Mouse (Mus musculus) frontal cortex, postnatal 10 days (tissue): ENCODE measurements around the gene Nek2.
A peak's percentile ranks its signal among the peaks of the same experiment; 100 is the strongest.

Experiments
- DNase-seq, 2 experiments: peaks; one replicate each; pipeline ENCODE4 v3.0.0; 2022; ENCODE audit warnings: low spot score in 2 of 2, mixed read lengths in 1 of 2

The Nek2 gene

DNA sequence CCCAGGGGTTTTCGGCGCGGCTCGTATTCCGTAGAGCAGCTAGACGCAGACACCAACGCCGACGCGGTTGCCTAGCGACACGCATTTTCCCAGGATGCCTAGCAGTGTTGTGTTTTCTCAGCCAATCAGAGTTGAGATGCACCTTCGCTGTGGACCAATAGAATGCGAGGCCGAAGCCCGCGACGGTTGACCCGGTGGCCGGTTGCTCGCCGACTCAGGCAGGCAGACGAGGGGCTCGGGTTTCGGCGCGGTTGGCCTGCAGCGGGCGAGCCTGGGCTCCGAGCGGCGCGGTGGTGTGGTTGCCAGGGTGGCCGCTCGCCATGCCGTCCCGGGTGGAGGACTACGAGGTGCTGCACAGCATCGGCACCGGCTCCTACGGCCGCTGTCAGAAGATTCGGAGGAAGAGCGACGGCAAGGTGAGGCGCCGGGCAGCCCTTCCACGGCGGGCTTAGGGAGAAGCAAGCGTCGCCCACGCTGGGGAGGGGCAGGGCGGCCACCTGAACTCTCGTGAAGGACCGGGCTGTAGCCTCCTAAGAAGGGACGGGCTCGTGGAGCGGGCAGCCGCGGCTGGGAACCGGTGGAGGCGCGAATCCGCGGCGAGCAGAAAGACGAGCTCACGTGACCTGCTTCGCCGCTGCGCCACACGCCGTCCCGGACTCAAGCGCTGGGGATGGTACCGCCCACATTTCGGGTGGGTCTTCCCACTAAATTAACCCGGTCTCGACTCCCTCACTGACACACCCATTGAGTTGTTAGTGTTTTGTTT, at the start of gene Nek2:
TSS of gene Nek2 (plus strand) at position 119 of the 766 bp plus-strand sequence.
- peak; percentile 94 to 98 for DNase-seq

DNA sequence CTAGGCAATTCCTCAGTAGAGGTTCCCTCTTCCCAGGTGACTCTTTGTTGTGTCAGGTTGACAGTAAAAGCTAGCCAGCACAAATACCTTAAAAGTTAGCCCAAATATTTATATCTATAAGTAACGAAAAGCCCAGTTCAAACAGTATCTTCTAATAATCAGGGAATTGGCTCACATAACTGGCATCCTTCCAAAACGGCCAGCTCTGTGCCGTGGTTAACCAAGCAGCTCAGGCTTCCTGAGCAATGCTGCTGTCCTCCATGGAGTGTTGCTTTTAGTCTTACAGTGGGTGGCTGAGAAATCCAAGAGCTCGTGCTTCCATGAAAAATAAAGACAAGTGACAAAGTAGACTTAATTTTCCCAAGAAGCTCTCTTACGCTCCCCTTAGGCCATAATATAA, 47.1 kb upstream of the Nek2 start:
- DNase-seq, result no peak

DNA sequence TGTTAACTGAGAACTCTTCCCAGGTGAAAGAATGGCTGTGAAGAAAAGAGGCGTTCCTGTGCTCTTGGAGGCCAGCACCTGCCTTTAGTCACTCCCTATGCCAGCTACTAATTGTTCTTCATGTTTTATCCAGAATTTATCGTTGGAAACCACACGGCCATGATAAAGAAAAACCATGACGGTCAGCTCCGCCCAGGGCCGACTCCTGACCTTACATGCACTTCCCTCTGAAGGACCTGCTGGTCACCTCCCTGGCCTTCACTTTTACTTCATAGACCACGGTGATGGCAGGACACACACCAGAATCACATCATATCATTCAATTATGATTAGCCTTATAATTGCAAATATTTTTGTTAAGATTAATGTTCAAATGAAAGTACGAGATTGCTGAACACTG, 46.1 kb upstream of the Nek2 start:
- DNase-seq, result no peak

DNA sequence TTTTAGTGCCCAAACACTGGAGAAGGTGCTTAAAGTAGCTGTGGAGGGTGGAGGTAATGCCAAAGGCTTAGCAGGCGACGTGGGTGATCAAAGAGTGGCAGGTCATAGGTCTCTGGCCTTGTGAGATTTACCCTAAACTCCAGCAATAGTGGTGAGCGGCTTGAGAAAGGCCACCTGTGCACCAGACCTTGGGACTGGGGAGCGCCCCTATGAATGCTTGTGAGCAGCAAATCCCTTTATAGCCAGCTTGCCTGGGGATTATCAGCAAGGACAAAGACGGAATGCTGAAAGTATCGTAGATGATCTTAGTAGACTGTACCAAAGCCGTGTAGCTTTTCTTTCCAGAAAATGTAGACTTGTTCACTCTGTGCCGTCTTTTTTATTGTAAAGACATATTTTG, 43.7 kb upstream of the Nek2 start:
- no peak for DNase-seq

DNA sequence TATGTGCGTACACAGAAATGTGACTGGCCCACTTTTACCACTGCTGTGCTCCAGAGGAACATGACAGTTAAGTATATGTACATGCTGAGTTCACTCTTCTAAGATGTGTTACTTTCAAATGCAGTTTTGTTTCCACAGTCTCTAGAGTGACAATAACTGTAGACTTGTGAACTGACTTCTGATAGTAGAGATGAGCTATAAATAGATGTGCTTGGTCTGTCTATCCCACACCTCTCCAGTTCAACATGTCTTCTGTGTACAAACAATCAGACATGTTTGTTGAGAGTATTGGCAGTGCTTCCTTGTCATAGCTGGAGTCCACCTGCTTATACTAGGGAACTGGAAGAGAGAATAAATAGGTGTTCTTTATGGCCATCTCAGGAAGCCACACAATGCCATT, 40.8 kb upstream of the Nek2 start:
- DNase-seq, result no peak

DNA sequence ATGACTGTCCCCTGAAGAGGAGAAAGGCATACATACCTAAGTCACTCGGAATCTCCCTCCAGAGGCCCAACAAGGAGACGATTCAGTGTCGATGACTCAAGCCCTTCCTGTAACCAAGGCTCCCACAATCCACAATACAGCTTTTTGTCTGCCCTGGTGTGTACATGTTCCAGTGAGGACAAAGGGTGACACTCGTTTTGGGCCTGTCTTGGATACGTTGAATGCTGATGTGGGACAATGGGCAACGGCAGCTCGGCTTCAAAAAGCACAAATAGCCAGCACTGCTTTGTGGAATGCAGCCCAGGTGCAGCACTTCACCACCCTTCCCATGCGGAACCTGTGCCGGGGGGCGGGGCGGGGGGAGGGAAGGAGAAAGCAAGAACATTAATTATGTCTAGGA, 36.1 kb upstream of the Nek2 start:
- DNase-seq, result no peak

DNA sequence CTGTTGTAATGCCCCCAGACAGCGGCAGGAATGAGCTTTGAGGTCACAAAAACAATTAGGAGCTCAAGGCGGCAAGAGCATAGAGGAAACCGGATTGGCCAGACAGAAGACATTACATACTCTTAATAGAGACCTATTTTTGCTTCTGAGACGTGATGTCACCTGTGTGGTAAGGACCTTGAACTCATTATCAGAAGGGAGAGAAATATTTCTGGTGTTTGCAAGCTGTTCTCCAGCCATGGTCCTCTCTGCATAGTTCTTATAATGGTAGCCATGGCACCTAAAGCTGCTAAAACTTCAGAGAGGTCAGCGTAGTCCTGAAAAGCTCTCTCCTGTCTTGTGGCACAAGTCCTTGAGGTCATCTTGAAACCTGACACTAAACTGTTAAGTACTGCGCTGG, 35.0 kb upstream of the Nek2 start:
- DNase-seq, result no peak

DNA sequence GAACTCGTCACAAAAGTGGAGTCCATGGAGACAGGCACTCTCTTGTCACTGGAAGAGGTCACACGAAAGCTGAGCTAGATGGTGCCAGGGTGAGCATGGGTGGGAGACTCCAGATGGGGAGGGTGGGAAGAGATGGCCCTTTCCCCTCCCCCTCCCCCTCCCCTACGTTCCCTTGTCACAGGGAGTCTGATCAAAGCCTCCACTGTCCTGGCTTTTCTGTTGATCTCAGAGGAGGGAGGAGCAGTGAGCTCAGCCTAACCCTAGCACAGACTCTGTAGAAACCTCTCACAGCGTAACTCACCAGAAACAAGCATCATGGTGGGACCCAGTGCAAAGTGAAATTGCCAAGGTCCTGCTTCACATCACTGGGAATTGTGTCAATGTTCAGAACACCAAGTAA, 33.9 kb upstream of the Nek2 start:
- DNase-seq, result no peak

DNA sequence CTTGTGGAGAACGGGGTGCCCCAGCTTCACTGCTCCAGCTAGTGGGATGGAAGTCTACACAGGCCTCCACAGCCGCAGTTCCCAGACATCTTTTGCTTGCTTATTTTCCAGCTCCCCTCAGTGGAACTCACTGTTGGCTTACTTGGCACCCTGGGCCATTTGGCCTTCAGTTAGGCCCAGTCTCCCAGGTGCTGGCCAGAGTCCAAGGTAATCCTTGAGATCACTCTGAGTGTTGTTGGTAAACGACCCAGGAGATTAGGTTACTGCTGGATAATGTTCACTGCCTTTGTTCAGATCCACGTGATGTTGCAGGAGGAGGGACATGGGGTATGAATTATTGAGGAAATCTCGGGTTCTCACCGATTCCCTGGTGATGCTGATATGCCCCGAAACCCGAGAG, 28.3 kb upstream of the Nek2 start:
- no peak for DNase-seq

DNA sequence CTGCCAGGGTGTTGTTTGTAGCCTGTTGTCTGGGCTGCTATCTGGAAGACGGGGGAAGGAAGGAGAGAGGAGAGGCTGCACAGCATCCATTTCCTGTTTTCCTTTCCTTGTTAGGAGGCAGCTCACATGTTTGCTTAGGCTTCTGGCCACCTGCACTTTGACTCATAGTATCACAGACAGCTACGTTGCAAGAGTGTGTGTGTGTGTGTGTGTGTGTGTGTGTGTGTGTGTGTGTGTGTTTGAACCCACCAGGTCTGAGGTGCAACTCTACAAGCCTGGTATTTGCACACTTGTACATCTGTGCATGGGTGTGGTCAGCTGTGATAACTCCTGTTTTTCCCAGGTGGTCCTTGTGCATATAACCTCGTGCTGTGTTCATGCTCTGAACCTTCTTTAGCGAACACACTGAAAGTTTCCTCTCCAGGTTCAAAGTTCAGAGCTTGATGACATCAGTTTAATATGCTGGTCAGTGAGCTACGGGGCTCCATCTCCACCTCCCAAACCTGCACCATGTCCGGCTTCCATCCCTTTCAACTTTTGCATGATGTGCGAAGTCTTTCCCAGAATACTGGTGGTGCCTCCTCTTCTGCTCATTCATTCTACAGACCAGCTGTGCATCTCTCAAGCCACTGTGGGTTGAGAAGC, 27.2 kb upstream of the Nek2 start:
- DNase-seq, result no peak

DNA sequence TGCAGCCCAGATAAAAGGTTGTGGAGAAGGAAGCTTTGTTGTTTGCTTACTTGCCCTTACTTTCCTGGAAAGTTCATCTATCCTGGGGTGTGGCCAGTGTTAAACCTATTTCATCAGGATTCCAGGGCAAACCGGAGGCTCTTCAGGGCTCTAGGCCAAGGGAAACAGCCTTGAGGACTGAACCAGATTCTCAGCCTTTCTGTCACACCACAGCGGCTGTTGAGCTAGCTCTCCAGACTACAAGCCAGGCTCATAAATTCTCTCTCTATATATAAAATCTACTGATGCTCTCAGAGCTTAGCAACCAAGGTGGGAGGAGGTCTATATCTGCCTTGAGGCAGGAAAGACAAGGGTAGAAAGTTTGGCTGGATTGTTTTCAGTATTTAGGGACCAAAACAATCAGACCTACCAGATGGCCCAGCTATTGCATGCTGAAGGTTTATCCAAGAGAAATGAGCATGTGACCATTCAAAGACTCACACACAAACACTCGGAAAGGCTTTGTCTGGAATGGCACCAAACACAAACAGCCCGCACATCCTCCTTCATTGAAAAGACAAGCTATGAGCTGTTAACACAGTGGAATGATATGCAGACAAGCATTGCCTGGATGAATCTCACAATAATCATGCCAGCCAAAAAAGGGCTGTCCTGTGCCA, 24.9 kb upstream of the Nek2 start:
- DNase-seq, result no peak

DNA sequence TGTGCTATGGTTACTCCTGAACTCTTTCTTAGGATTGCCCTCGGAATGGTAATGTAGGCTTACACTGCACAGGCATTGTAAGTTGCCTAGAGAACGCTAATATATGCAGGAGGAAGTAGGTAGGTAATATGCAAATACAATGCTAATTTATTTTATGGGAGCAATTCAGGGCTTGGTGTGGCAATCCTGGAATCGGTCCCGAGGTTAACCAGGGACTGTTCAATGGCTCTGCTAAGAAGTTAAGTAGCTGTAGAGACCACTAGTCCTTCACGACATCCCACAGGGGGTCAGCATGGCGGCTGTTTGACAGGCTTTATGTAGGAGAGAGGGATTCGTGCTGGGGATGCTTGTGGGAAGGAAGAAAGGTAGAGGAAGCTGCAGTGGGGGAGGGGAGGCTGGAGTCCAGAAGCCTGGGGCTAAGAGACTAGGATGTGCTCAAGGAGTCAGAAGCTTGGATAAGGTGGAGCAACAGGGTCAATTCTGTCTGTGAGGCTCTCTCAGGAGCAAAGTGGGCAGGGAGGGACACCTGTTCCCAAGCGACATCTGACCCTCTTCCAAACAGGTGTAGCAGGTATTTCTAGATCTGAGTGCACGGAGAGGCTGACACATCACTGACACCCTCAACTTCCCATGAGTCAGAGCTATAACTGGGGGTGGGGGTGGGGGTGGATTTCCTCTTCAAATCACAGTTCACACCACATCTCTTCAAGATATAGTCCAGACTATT, 19.0 kb upstream of the Nek2 start:
- no peak for DNase-seq

DNA sequence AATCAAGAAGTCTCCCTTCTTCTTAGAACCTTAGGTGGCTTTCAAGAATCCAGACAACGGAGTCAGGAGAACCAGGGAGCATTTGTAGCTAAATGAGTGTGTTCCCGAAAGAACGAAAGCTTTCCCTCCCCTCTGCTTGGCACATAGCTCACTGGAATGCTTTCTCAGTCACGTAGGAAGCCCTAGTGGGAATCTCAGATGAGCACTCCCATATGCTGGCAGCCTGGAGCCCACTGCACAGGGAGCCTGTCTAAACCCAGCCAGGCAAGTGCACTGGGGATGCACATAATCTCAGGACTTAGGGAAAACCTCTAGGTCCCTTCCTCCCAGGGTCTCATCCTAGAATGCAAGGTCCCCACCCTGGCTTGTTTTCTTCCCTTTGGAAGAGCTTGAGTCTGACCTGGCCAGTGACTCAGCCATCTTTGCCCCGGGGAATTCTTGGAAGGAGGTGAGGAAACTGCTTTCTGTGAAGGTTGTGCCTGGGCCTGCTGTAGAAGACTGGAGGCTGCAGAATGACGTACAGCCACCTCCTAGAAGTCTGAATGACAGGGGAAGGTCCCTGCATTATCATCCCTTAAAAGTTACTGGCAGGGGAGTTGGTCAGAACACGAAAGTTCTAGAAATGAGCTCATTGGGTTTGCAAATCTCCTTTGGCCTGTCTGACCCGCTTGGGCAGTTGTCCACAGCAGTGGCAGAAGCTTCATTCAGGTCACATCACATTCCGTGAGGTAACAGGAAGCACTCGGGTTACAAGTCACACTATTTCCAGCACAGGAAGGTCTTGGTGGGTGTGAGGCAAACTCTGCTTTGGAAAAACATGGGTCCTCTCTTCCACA, 18.2 kb upstream of the Nek2 start:
- peak in 1 of 2 experiments; percentile 35 for DNase-seq

DNA sequence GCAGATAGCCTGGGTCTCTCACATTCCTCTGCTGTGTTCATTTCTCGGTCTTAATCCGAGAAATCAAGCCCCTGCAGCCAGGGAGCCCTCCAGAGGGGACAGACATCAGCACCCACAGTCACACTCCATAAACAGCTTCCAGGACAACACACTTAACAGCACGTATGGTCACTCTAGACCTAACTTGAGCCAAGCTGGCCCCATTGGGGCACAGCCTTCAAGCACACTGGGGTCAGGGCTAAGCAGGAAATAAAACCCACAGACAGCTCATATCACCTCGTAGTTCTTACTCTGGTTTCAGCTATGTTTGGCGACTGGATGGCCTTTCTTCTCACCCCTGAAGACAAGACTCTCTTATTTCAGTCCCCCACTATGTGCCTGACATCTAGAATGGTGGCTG, 16.5 kb upstream of the Nek2 start:
- no peak for DNase-seq

DNA sequence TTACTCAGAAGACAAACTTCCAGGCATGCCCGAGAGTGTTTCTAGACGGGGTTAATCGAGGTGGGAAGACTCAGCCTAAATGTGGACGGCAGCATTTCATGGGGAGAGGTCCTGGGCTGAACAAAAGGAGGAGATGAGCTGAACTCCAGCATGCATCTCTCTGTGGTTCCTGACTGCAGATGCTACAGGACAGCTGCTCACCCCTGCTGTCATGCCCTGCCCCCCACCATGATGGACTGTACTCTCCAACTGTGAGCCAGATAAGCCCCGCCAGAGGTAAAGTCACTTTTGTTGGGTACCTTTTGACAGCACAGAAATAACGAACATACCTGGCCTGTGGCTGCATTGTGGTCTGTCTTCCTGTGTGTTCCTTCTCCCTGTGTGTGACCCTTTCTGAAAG, 15.5 kb upstream of the Nek2 start:
- no peak for DNase-seq

DNA sequence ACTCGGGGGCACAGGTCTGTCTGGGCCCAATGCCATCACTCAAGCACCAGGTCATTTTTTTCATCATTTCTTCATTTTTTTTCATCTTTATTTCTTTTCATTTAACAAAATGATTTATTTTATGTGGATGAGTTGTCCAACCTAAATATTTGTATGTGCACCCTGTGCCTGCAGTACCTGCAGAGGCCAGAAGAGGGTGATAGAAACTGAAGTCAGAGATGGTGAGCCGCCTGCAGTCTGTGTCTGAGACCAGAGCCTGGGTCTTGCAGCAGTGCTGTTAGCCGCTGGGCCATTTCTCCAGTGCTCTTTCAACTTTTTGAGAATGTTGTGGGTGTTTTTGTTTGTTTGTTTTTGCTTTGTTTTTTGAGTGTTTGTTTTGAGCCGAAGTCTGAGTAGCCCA, 14.5 kb upstream of the Nek2 start:
- no peak for DNase-seq

DNA sequence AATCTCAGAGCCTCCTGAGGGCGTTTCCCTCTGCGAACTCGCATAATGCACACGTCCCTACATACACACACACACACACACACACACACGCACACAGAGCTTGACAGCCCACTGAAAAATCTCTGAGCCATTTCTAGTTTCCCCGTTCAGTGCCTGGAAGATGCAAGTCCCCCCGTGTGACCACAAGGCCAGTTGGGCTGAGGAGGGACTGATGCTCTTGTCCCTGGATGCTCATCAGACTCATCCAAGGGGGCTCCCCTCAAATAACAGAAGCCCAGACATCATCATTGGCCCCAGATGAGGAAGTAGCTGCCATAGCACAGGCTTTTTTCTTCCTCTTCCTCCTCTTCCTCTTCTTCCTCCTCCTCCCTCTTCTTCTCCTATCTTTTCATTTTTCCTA, 13.3 kb upstream of the Nek2 start:
- DNase-seq, result no peak

DNA sequence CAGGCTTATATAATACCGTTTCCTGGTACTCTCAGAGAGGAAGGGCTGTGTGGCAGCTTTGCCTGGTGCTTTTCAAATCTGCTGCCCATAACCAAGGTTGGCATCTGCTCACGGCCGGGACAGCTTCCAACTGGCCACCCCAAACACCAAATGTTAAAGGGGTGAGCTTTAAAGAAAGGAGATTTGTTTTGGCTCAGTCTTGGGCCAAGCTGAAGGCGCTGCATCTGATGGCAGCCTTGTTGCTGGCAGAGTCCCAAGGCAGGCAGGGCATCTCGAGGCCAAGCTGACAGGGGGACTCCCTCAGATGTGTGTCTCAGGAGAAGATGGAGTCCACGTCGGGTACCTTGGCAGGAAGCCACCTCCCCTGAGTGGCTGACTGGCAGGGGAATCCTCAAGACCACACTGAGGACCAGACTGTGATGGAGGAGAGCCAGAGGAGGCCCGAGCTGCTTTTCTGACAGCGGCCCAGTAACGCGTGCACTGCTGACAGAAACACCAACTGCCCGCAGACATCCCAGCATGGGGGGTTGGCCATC, 12.5 kb upstream of the Nek2 start:
- DNase-seq, result peak; percentile 68 to 69

DNA sequence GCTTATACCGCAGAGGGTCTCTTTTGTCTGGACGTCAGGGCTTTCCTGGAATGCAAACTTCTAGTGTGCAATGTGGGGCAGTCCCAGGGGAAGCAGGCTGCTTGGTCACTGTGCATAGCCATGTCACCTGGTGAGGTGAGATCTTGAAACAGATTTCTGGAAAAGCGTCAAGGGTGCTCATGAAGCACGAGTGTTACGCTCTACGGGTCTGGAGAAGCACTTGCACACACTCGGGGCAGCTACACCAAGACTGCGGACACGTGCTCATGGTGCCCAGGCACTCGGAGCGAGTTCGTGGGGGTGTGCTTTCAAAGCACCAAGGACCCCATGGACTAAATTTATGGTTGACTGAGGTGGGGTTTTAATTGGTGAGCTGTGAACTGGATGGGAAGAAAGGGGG, 9.5 kb upstream of the Nek2 start:
- DNase-seq, result no peak

DNA sequence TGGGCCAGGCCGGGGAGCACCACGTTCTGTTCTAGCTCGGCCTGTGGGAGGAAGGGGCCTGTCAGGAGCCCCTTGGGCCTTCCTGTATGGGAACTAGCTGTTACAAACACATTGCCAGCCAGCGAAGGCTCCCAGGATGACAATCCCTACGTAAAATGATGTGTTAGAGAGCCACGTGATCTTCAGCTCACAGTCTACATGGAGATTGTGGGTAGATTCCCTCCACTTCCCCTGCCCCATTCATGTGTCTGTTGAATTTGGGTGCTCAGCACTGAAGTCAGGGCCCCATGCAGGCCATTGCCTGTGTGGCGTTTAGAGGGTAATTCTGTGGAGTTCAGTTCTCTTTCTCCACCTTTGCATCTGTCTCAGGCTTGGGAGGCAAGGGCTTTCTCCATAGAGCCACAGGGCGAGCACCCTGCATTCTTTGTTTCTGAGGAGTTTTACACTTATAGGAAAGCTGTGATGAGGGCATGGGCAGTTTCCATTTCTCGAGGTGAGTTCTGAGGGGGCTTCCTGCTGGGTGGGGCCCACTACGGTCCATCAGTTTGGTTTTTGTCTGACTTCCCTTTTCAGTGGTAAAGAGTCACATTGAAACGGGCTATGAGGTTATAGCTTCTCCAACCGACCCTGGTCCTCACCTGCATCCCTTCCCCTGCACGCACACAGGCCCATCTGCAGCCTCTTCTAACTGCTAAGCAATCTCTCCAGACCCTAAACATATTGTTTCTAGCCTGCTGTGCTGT, 8.1 kb upstream of the Nek2 start:
- no peak for DNase-seq

DNA sequence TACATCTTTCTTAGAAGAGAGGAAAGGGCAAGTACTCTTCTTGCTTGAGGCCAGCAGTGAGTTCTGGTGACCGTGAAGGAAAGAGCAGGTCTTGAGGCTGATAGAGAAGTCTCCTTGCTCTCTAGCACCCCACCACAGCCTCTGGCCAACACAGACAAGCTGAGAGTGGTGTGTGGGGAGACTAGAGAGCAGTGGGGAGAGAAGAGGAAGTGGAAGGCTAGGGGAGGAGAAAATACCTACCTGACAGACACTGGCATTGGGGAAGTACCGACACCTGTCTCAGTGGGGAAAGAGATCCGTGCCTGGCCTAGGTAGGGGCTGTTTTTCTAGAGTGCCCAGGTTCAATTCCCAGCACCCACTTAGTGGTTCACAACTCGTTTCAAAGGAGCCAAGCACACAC, 7.0 kb upstream of the Nek2 start:
- DNase-seq, result no peak
